Mouse (Mus musculus) left cerebral cortex, adult 2 months (tissue): ENCODE results near the gene Il20. TPM values are rescaled to one million over a fixed set of nuclear protein-coding genes. Genes with fewer than 3 reads are reported as not detected.

Source experiments
- DNase-seq, 2 experiments: peaks; one replicate each; pipeline ENCODE4 v3.0.0; 2021 to 2022; ENCODE audit warnings: low spot score in 2 of 2, mixed read lengths in 1 of 2; ENCODE audit errors: extremely low spot score in 1 of 2
- H3K27ac ChIP-seq: fragments of 200-600 bp; 2 replicates; pipeline ENCODE4 v1.8.1; 2022
- H3K4me3 ChIP-seq: fragments of 200-600 bp; 2 replicates; pipeline ENCODE4 v1.8.1; 2022
- CTCF ChIP-seq: fragments of 200-600 bp; IDR thresholded peaks from 2 replicates; pipeline ENCODE4 v1.8.1; 2022; ENCODE audit warnings: antibody characterized with exemption, mild to moderate bottlenecking, moderate library complexity
- intact Hi-C: fragments of 180-260 bp; cut with DNase I; formaldehyde crosslinking; loops from one replicate; pipeline ENCODE4 v1.15.1; 2025
- total RNA-seq, 2 experiments: library from RNA; stranded (reverse); gene quantifications; 2 replicates each; pipeline ENCODE4 v1.2.3; 2021

Gene Il20
- total RNA-seq, 2 experiments from 2014 or later, result not detected

- TF ChIP-seq CTCF, result no peak
- no peak overlapping the region for H3K4me3 ChIP-seq
- no peak overlapping the region for H3K27ac ChIP-seq
- intact Hi-C loops, result no loop called here
- DNase-seq, result no peak
Observed at GRCm38 (mm10) chr1:130892446-130892845, 18.8 kb downstream of the Il20 start.

DNA sequence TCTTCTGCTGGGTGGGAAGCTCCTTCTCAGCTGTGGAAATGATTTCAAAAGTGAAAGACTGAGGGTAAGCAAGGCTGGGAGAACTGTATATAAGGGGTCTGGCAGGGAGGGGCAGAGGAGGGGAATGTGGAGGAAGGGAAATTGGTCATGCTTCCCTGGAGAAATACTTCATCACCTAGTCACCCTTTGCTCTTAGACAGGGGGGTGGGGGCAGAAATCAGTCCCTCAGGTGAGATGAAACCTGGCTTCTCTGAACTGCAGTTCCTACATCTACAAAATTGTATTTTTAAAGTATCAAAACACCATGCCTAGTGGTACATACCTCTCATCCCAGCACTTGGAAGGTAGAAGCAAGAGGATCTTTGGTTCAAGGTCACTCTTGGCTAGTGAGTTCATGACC, 23.9 kb downstream of the Il20 start, which contains the start of gene Il24:
Il24 (minus strand) TSS at position 101 of the 400 bp plus-strand sequence.
- intact Hi-C loops, result no loop called here
- no peak for TF ChIP-seq CTCF

DNA sequence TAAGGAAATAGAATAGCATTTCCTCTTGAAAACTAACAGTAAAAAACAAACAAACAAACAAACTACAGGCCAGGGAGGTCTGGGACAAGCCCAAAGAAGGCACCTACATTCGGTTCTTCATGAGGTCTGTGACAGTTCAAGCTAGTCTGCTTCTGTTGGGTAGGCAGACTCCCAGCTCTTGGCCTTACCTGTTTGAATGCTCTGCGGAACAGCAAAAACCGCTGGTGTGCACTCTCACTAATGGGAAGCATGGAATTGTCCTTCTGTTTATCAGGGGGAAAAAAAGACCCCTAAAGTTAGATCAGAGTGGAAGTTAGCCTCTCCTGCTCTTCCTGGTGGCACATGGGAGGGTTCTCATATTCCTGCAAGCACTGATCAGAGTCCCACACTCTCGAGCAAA, 28.1 kb downstream of the Il20 start:
- intact Hi-C loops, result no loop called here
- TF ChIP-seq CTCF, result no peak
- no peak overlapping the region for H3K4me3 ChIP-seq

More for the DNA sequence above, 23.9 kb downstream of the Il20 start, which contains the start of gene Il24:
- H3K4me3 ChIP-seq, result no peak within 1 kb of the TSS
- DNase-seq, result no peak
- no peak within 1 kb of the TSS for H3K27ac ChIP-seq

DNA sequence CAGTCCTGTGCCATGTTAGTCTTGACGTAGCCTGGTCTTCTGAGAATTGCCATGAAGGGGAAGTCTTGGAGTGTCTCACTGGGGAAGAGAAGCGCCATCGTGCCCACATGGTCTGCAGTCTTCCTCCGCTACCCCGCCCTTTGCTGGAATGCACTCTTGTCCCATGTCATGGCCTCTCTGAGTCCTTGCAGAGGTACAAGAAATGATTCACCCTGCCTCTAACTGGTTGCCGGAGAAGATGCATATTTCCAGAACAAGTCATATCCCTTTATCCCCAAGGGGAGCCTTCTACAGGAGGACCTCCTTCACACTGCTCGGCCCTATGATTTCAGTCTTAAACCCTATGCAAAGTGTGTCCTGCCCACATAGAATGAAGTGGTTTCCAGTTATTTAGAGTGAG, 31.3 kb downstream of the Il20 start:
- no peak for DNase-seq
- no peak overlapping the region for H3K27ac ChIP-seq
- intact Hi-C loops, result loop anchor here (10.0 kb wide), 2 partner anchors 265 to 335 kb away; no protein-coding TSS in a partner anchor
- TF ChIP-seq CTCF, result no peak
- no peak overlapping the region for H3K4me3 ChIP-seq

More for the DNA sequence above, 28.1 kb downstream of the Il20 start:
- H3K27ac ChIP-seq, result no peak overlapping the region
- no peak for DNase-seq

- H3K27ac ChIP-seq, result no peak overlapping the region
- no peak for TF ChIP-seq CTCF
- peak; percentile 24 to 34 for DNase-seq
- intact Hi-C loops, result loop anchor here (1.0 to 10.0 kb wide), 5 partner anchors 101 to 383 kb away; no protein-coding TSS in a partner anchor
- peak overlapping the region; percentile 48 for H3K4me3 ChIP-seq
Observed at GRCm38 (mm10) chr1:130877889-130878614, 33.2 kb downstream of the Il20 start.

- H3K27ac ChIP-seq, result no peak overlapping the region
- intact Hi-C loops, result loop anchor here (1.0 to 10.0 kb wide), 5 partner anchors 102 to 384 kb away; no protein-coding TSS in a partner anchor
Observed at GRCm38 (mm10) chr1:130876931-130877509, 34.2 kb downstream of the Il20 start.

GRCm38 (mm10) chr1:130875910-130876309, 35.3 kb downstream of the Il20 start:
- DNase-seq, result no peak

More at GRCm38 (mm10) chr1:130876931-130877509, 34.2 kb downstream of the Il20 start:
- TF ChIP-seq CTCF, result peak; percentile 83
- peak; percentile 25 to 45 for DNase-seq
- no peak overlapping the region for H3K4me3 ChIP-seq

DNA sequence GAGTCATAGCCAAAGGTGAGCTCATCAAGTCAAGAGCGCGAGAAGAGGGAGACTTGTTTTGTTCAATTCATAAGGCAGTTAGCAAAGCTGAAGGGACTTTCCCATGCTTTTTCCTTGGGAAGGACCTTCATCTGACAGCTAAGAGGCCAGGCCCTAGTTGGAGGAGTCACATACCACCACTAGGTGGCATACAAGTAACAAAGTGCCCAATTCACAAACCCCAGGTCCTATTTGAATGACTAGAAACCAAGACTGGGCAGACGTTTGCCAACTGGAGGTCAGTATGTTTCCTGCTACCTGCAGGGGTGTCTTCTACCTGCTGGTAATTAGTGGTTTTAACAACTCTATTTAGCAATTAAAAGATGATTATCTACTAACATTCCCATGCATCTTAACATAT, 36.1 kb downstream of the Il20 start:
- peak; percentile 89 for TF ChIP-seq CTCF
- no peak overlapping the region for H3K4me3 ChIP-seq
- intact Hi-C loops, result loop anchor here (10.0 kb wide), 2 partner anchors 270 to 330 kb away; no protein-coding TSS in a partner anchor
- no peak overlapping the region for H3K27ac ChIP-seq
- peak in 1 of 2 experiments; percentile 32 for DNase-seq

More at GRCm38 (mm10) chr1:130875910-130876309, 35.3 kb downstream of the Il20 start:
- intact Hi-C loops, result loop anchor here (2.0 to 10.0 kb wide), 3 partner anchors 269 to 385 kb away; no protein-coding TSS in a partner anchor
- no peak for TF ChIP-seq CTCF
- H3K27ac ChIP-seq, result no peak overlapping the region
- no peak overlapping the region for H3K4me3 ChIP-seq

DNA sequence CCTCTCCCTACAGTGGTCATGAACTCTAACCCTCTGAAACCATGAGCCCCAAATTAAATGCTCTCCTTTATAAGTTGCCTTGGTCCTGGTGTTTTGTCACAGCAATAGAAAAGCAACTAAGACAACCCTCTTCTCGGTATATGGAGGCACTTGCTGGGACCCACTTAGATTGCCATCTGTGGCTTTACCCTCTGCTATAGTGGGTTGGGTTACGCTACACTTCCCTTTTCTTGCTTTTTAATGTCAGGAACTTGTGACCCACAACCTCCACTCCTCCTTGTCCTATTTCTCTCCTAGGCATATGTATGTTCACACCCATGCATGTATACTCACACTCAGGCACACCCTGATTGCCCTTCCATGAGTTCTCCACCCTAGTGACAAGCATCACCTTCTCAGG, 38.3 kb downstream of the Il20 start:
- TF ChIP-seq CTCF, result no peak
- no peak overlapping the region for H3K27ac ChIP-seq
- DNase-seq, result no peak
- intact Hi-C loops, result loop anchor here (10.0 kb wide), 2 partner anchors 272 to 328 kb away; no protein-coding TSS in a partner anchor
- no peak overlapping the region for H3K4me3 ChIP-seq

GRCm38 (mm10) chr1:130865541-130866221, 45.6 kb downstream of the Il20 start, which contains the start of gene Fcmr:
TSS of gene Fcmr (plus strand) at chr1:130865669.
- no peak for TF ChIP-seq CTCF
- Histone ChIP-seq H3K27ac (no peak within 1 kb of the TSS), H3K4me3 (no peak within 1 kb of the TSS)
- no peak for DNase-seq
- intact Hi-C loops, result no loop called here

DNA sequence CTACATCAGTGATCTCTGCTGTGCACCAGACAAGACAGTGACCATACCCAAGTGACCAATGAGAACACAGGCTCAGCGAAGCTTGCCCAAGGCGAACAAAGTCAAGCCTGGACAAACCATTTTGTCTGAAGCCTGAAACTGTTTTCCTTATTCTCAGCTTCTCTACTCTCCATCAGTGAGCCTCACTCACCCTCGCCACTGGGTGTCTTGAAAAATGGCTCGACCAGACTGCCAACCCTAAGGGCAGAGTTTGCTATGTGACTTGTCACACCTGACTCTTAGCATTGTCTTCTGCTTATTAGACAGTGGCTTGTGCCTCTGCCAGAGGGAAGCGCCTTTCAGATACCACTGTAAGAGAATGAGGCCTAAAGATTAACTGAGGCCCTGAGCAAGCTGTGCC, 46.5 kb downstream of the Il20 start:
- intact Hi-C loops, result no loop called here
- no peak for TF ChIP-seq CTCF
- no peak for DNase-seq
- Histone ChIP-seq H3K4me3 (no peak overlapping the region), H3K27ac (no peak overlapping the region)

GRCm38 (mm10) chr1:130864238-130864637, 47.0 kb downstream of the Il20 start:
- DNase-seq, result no peak
- no peak overlapping the region for H3K4me3 ChIP-seq
- no peak for TF ChIP-seq CTCF
- no peak overlapping the region for H3K27ac ChIP-seq
- intact Hi-C loops, result no loop called here
